Mouse (Mus musculus): ENCODE data around the gene Tmem273. TPM values are rescaled to one million over a fixed set of nuclear protein-coding genes. Genes with fewer than 3 reads are reported as not detected.

The Tmem273 gene
- polyA plus RNA-seq (2014; fragmentation: Illumina TruSeq; extraction: RNeasy Lipid Tissue Mini Kit (QIAGEN cat#74804); ENCODE audit: low read depth, low replicate concordance) = 5.1 TPM

DNA sequence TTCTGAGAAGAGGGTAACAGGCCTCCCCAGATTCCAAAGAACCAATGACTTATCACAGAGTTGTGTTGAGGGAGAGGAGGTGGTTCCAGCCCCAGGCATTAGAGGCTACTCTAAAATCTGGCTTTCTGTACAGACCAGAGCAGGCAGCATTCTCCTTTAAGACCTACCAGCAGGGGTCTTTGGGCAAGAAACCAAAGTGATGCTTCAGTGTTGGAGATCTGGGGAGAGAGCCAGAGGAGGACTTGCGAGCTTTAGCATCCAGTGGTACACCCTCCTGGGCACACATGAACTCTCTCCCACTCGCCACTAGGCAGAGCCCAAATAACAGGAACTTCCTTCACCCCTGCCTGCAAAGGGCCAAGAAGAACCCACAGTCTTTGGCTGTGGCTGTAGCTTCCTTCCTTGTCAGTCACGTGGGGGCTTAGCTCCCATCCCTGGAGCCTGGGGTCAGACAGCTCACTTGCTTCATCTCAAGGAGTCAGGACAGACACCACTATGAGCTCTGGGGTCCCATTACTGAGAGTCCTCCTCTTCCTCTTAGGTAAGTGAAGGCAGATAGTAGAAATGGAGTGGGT, at the start of gene Tmem273:
TSS of gene Tmem273 (plus strand) at position 408 of the 575 bp plus-strand sequence.

GRCm38 (mm10) chr14:32833847-32834246, 48.1 kb downstream of the Tmem273 start, which contains the start of gene Fam170b:
Gene Fam170b (plus strand): TSS chr14:32833962.

GRCm38 (mm10) chr14:32856681-32857328, 71.0 kb downstream of the Tmem273 start, which contains the start of gene Vstm4:
Gene Vstm4 (plus strand): TSS chr14:32856756.

Other genes with a start within 250 kb of the Tmem273 start
- not detected for gene Prrxl1, start 186.6 kb upstream of the Tmem273 start, polyA plus RNA-seq (2014; fragmentation: Illumina TruSeq; extraction: RNeasy Lipid Tissue Mini Kit (QIAGEN cat#74804); ENCODE audit: low read depth, low replicate concordance)
- 0.45 TPM for gene 3425401B19Rik, start 100.7 kb upstream of the Tmem273 start, polyA plus RNA-seq (2014; fragmentation: Illumina TruSeq; extraction: RNeasy Lipid Tissue Mini Kit (QIAGEN cat#74804); ENCODE audit: low read depth, low replicate concordance)
- gene Fam170b, start 48.0 kb downstream of the Tmem273 start, polyA plus RNA-seq (2014; fragmentation: Illumina TruSeq; extraction: RNeasy Lipid Tissue Mini Kit (QIAGEN cat#74804); ENCODE audit: low read depth, low replicate concordance) = 2.6 TPM
- 7.3 TPM for gene Vstm4, start 70.8 kb downstream of the Tmem273 start, polyA plus RNA-seq (2014; fragmentation: Illumina TruSeq; extraction: RNeasy Lipid Tissue Mini Kit (QIAGEN cat#74804); ENCODE audit: low read depth, low replicate concordance)
- 19.1 TPM for gene Lrrc18, start 205.4 kb downstream of the Tmem273 start, polyA plus RNA-seq (2014; fragmentation: Illumina TruSeq; extraction: RNeasy Lipid Tissue Mini Kit (QIAGEN cat#74804); ENCODE audit: low read depth, low replicate concordance)